Mouse (Mus musculus) forebrain, embryonic 11.5 days (tissue): ENCODE results near the gene Zfp990. TPM values are rescaled to one million over a fixed set of nuclear protein-coding genes. Genes with fewer than 3 reads are reported as not detected.
"Not testable (repeated sequence)": the region's sequence is repeated elsewhere in the genome, so short reads cannot be mapped to it uniquely, and the experiment has no call there.

Source experiments
- ATAC-seq: fragments of 200-750 bp; cut with Nextera tagmentation; replicated peaks from 2 replicates; pipeline ENCODE4 v1.8.0; 2017; ENCODE audit warnings: moderate TSS enrichment; ENCODE audit not compliant: low FRiP score
- DNase-seq: peaks from one replicate; pipeline ENCODE4 v3.0.0-alpha.2; 2017; ENCODE audit warnings: low spot score
- H3K27ac ChIP-seq: fragments of 300-500 bp; sonication (generic); 2 replicates; pipeline ENCODE4 v1.5.1; 2014; ENCODE audit warnings: low read depth, low read length
- H3K27me3 ChIP-seq: fragments of 300-500 bp; sonication (generic); 2 replicates; pipeline ENCODE4 v1.6.1; 2014; ENCODE audit warnings: mild to moderate bottlenecking, low read length, mixed read lengths; ENCODE audit not compliant: control insufficient read depth, insufficient read depth
- H3K36me3 ChIP-seq: fragments of 300-500 bp; sonication (generic); 2 replicates; pipeline ENCODE4 v1.6.1; 2014; ENCODE audit warnings: mild to moderate bottlenecking, low read length, moderate library complexity, mixed read lengths; ENCODE audit not compliant: control insufficient read depth, insufficient read depth
- H3K4me1 ChIP-seq: fragments of 300-500 bp; sonication (generic); replicated peaks from 2 replicates; pipeline ENCODE4 v1.6.1; 2014; ENCODE audit warnings: low read length, mixed read lengths; ENCODE audit not compliant: control insufficient read depth, insufficient read depth
- H3K4me2 ChIP-seq: fragments of 300-500 bp; sonication (generic); 2 replicates; pipeline ENCODE4 v1.6.1; 2014; ENCODE audit warnings: low read depth, mild to moderate bottlenecking, low read length, moderate library complexity, mixed read lengths; ENCODE audit not compliant: severe bottlenecking
- H3K4me3 ChIP-seq: fragments of 300-500 bp; sonication (generic); 2 replicates; pipeline ENCODE4 v1.5.1; 2014; ENCODE audit warnings: low read depth, low read length
- H3K9ac ChIP-seq: fragments of 300-500 bp; sonication (generic); 2 replicates; pipeline ENCODE4 v1.6.1; 2014; ENCODE audit warnings: low read length
- H3K9me3 ChIP-seq: fragments of 300-500 bp; sonication (generic); 2 replicates; pipeline ENCODE4 v1.6.1; 2016; ENCODE audit warnings: low read length, mixed read lengths; ENCODE audit not compliant: control insufficient read depth
- WGBS: fragments of 180-500 bp; shearing (Covaris S2); extraction: QIAGEN DNeasy Blood & Tissue Kit; methylation state at CpG from one replicate; pipeline ENCODE4 v1.1.7; 2014; 5-methylcytosine and 5-hydroxymethylcytosine counted together
- polyA plus RNA-seq: library from polyadenylated mRNA; unstranded; fragments of >200 nt; fragmentation: Nextera tagmentation; extraction: Ambion mirVana; gene quantifications from 2 replicates; pipeline ENCODE4 v1.2.1, GENCODE M21; 2014

The Zfp990 gene
- polyA plus RNA-seq, 1 experiment from 2014 or later: not detected

DNA sequence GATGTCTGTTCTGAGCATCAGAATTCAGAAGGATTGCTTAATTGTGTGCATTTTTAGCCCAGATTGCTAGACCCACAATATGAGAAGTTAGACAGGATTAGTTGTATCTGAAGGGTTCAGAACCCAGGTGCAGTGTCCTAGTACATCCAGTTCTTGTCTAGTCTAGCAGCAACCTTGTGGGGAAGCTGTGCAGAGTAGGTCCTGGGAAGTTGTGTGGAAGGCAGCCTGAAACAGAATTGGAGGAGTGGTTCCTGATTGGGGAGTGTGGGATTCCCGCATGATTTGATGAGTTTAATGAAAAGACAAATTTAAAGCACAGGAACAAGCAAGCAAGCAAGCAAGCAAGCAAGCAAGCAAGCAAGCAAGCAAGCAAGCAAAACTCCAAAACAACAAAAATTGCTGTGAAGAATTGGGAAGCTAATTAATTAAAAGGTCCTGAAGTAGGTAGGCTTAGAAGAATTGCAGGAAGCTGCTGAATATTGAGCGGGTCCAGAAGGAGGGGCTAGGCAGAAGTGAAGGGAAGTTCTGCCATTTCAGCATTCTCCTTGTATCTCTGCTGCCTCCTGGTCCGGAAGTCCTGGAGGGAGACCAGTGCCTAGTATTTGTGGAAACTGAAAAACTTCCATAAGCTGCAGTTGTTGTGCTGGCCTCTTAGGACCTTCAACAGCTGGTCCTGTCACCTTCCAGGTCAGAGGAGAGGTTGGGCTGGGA lies 53.7 kb downstream of the Zfp990 start:
- WGBS: 66% methylated on average over 3 of the region's 3 CpGs
- no peaks in the 10 kb centered on the region for H3K4me1 ChIP-seq
- H3K36me3 ChIP-seq: no peaks in the 10 kb centered on the region
- no peaks in the 10 kb centered on the region for H3K27me3 ChIP-seq
- no peak overlapping the region for H3K9ac ChIP-seq
- no peak for DNase-seq
- H3K9me3 ChIP-seq: peaks cover 12% of the 10 kb centered on the region
- ATAC-seq: no peak
- no peak overlapping the region for H3K27ac ChIP-seq
- H3K4me2 ChIP-seq: no peak overlapping the region
- H3K4me3 ChIP-seq: no peak overlapping the region

DNA sequence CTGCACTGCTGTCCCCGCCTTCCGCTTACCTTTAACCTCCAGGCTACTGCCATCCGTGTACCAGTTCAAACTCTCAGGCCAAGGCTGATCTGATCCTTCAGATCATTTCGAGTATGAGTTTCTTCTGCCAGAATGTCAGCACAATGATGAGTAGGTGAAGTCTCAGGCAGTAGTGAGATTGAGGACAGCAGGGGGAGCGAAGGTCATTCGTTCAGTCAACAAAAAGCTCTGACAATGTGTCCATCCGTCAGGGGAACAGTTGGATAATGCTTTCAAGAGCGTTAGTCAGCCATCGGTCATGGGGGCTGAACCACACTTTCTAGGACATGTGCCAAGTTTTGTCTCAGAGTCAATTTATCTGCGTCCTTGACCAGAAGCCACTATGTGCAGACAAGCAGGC lies 59.9 kb downstream of the Zfp990 start:
- H3K27ac ChIP-seq, H3K4me3 ChIP-seq, H3K9ac ChIP-seq, H3K4me1 ChIP-seq, H3K27me3 ChIP-seq, ATAC-seq, H3K4me2 ChIP-seq, DNase-seq, H3K36me3 ChIP-seq: not testable (repeated sequence)
- peaks cover 14% of the 10 kb centered on the region for H3K9me3 ChIP-seq
- 88% methylated on average over 5 of the region's 10 CpGs for WGBS

DNA sequence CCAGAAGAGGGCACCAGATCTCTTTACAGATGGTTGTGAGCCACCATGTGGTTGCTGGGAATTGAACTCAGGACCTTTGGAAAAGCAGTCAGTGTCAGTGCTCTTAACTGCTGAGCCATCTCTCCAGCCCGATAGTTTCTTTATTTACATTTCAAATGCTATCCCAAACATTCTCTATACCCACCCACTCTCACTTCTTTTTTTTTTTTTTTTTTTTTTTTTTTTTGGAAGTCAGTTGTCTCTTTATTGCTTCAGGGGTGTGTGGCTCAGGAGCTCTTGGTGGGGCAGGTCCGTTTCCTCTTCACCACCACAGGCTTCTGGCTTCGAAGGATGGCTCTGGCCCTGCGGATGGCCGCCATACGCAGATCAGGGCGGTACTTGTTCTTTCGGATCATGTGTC lies 66.1 kb downstream of the Zfp990 start:
- H3K27ac ChIP-seq, DNase-seq, H3K4me2 ChIP-seq, H3K4me1 ChIP-seq, H3K27me3 ChIP-seq, H3K36me3 ChIP-seq, ATAC-seq, H3K9ac ChIP-seq, H3K4me3 ChIP-seq: not testable (repeated sequence)
- peaks cover 10% of the 10 kb centered on the region for H3K9me3 ChIP-seq
- WGBS: 90% methylated on average over 8 of the region's 8 CpGs

DNA sequence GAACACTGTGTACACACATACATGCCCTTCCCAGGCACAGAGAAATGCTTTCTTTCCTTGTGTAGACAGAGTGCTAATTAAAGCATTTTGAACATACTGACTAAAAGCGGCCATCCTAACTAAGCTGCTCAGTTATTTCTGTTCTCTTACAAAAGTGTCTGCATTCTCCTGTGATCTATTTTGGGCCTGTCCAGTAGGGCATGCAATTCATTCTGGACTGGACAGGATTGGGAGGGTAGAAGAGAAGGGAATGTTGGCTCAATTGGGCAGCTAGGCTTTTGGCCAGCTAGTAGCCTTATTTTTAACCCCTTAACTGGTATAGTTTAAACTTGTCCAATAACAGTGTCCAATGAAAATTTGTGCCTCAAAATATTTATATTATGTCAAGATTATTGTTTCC lies 69.8 kb downstream of the Zfp990 start:
- not testable (repeated sequence) for H3K9me3 ChIP-seq, H3K4me1 ChIP-seq, H3K4me2 ChIP-seq, H3K27me3 ChIP-seq, H3K36me3 ChIP-seq, DNase-seq, ATAC-seq, H3K9ac ChIP-seq, H3K4me3 ChIP-seq, H3K27ac ChIP-seq
- 100% methylated on average over 1 of the region's 1 CpGs for WGBS

DNA sequence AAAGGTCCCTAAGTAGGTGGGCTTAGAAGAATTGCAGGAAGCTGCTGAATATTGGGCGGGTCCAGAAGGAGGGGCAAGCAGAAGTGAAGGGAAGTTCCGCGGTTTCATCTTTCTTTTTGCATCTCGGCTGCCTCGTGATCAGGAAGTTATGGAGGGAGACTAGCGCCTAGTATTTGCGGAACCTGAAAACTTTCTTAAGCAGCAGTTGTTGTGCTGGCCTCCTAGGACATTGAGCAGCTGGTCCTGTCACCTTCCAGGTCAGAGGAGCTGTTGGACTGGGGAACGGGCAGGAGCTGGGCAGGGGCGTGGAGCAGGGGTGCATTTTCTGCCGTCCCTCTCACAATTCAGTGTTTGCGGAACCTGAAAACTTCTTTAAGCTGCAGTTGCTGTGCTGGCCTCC lies 74.5 kb downstream of the Zfp990 start, which contains the start of gene Gm13212:
Gene Gm13212, plus strand, starts transcription at position 89 of the 400 bp plus-strand sequence.
- not testable (repeated sequence) for H3K27me3 ChIP-seq, H3K27ac ChIP-seq, ATAC-seq, H3K9me3 ChIP-seq, H3K36me3 ChIP-seq, H3K4me2 ChIP-seq, H3K4me3 ChIP-seq, H3K4me1 ChIP-seq, H3K9ac ChIP-seq
- peak; percentile 51 for DNase-seq
- 23% methylated on average over 11 of the region's 11 CpGs for WGBS

DNA sequence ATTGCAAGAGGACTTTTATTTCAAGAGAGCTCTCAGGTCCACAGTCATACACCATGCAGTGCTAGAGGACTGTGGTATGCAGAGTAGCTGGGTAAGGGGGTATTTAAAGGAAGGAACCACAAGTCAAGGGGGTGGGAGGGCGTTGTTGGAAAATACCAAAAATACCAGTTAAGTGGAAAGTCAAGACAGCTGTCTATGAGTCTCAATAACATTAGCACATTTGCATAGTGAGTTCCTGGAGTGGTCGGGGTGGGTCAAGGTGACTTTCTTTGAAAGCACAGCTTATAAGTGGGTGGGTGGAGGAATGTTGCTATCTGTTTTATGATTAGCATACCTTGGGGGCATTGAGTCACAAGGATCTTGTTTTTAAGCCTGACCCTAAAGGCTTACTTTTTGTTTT lies 75.5 kb downstream of the Zfp990 start:
- H3K36me3 ChIP-seq, H3K4me2 ChIP-seq, DNase-seq, ATAC-seq, H3K27ac ChIP-seq, H3K27me3 ChIP-seq, H3K9me3 ChIP-seq, H3K4me3 ChIP-seq, H3K4me1 ChIP-seq, H3K9ac ChIP-seq: not testable (repeated sequence)
- 80% methylated on average over 2 of the region's 2 CpGs for WGBS

Other genes starting within 250 kb of the Zfp990 start
- gene Tnfrsf8, start 195.6 kb upstream of the Zfp990 start, polyA plus RNA-seq: not detected in 2 replicates
- gene Gm13212, start 74.4 kb downstream of the Zfp990 start, polyA plus RNA-seq: 0.48 and 0.71 TPM in 2 replicates
- gene Zfp980, start 159.9 kb downstream of the Zfp990 start, polyA plus RNA-seq: not detected in 2 replicates